Mouse (Mus musculus) testis, adult 2 months (tissue): ENCODE measurements around the gene Commd1.

Experiments
- CTCF ChIP-seq: fragments of 200-500 bp; IDR thresholded peaks from 2 replicates; pipeline ENCODE4 v1.5.1; 2012; ENCODE audit warnings: low read depth, mild to moderate bottlenecking, inconsistent platforms, low read length, moderate library complexity; ENCODE audit not compliant: control insufficient read depth, insufficient read depth, insufficient replicate concordance
- POLR2A ChIP-seq: fragments of 200-500 bp; IDR thresholded peaks from 2 replicates; pipeline ENCODE4 v1.6.1; 2012; ENCODE audit warnings: low read depth, mild to moderate bottlenecking, inconsistent platforms, low read length, moderate library complexity; ENCODE audit not compliant: control insufficient read depth

- no peak for TF ChIP-seq CTCF
- TF ChIP-seq POLR2A = no peak
Measured at GRCm38 (mm10) chr11:22906453-22906865, 75.7 kb downstream of the Commd1 start.
